Mouse (Mus musculus): Measurements from ENCODE around the gene Ugt1a6b.

- TF ChIP-seq CTCF (IDR thresholded peaks at IDR 0.05; ENCODE audit: borderline replicate concordance, extremely low read depth, insufficient read depth, insufficient read length) (no peak), POLR2A (IDR thresholded peaks at IDR 0.05; ENCODE audit: borderline replicate concordance, extremely low read depth, insufficient read depth, insufficient read length, poor library complexity, severe bottlenecking) (no peak)
These were observed 111.5 kb downstream of the Ugt1a6b start for GRCm38 (mm10) chr1:88214462-88214952.
